Mouse (Mus musculus): ENCODE measurements around the gene Egfem1. TPM values are rescaled to one million over a fixed set of nuclear protein-coding genes. Genes with fewer than 3 reads are reported as not detected.

Egfem1 gene
- not detected for polyA plus RNA-seq (2017; shearing (Covaris generic))

DNA sequence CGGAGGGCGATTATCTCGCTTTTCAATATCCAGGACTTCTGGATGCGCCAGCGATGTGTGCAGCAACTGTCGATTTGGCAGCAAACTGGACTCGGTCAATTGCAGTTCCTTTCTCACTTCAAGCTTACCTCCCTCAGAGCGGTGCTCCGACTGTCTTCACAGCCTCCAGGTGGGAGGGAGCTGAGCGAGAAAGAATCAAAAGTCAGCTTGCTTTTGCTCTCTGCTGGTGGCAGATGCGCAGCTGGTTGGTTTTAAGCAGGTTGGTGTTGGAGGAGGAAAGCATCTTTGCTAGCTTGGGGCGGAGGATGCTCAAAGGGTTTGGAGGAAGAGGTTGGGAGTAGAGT lies at the start of gene Egfem1:
Gene Egfem1, plus strand, starts transcription at position 72 of the 344 bp plus-strand sequence.

Other genes starting within 250 kb of the Egfem1 start
- not detected for gene Gm1527, start 189.4 kb upstream of the Egfem1 start, polyA plus RNA-seq (2017; shearing (Covaris generic))